Mouse (Mus musculus): ENCODE data around the gene Castor2. TPM values are rescaled to one million over a fixed set of nuclear protein-coding genes. Genes with fewer than 3 reads are reported as not detected.

Castor2 gene
- polyA plus RNA-seq, 1 experiment from 2014 or later = 6.1 TPM

DNA sequence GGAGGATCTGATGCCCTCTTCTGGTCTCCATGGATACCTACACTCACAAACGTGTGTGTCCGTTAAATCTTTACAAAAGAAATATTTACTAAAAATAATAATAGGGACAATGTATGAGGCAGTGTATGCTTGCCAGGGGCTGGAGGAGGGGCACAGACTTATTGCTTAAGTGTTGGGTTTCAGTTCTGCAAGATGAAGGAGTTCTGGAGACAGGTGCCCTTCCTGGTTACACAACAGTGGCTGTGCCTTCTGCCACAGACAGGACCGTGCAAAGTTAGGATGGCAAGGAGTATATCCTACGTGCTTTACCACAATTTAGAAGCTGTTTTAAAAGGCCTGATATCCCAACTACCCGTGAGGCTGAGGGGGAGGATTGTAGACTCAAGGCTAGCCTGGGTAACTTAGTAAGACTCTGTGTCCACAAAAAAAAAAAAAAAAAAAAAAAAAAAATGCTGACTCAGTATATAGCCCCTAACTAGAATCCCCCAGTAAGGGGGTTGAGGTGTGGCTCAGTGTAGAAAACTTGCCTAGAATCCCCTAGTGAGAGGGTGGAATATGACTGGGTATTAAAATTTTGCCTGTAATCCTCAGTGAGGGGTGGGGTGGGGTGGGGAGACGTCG lies 16.2 kb downstream of the Castor2 start:
- no peaks in the 10 kb centered on the region for H3K9me3 ChIP-seq (ENCODE audit: control insufficient read depth, low read depth, low read length)
- 88% methylated on average over 7 of the region's 7 CpGs for WGBS

DNA sequence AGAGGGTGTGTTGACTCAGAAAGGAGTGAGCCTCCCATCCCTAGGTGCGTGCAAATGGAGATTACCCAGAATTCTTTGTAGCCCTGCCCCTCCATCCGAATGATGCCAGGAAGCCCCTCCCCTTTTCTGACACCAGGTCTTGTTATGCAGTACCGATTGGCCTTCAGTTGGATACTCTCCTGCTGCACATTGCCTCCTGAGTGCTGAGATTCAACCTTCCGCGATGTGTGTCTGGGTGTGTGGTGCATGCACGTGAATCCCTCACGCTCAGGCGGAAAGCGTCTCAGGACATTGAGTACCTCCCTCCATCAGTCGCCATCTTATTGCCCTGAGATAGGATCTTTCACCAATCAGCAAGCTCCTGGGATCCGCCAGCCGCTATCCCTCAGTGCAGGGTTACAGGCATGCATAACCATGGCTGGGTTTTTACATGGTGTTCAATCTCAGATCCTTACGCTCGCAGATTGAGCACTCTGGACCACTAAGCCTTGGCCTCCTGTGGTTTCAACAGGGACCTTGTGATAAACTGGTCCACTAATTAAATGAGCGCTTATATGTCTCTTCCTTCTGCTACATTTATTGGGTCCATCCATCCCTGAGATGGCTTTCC lies 19.4 kb downstream of the Castor2 start:
- H3K4me1 ChIP-seq (ENCODE audit: control insufficient read depth, insufficient read depth, low read length) = no peaks in the 10 kb centered on the region
- no peak overlapping the region for H3K4me3 ChIP-seq (ENCODE audit: low read depth, low read length)
- H3K27me3 ChIP-seq (ENCODE audit: control insufficient read depth, insufficient read depth, low read length) = no peaks in the 10 kb centered on the region
- WGBS = 92% methylated on average over 15 of the region's 15 CpGs
- H3K36me3 ChIP-seq (ENCODE audit: control insufficient read depth, insufficient read depth, low read length) = no peaks in the 10 kb centered on the region
- no peak overlapping the region for H3K9ac ChIP-seq (replicated peaks; ENCODE audit: low read depth, low read length)
- no peak overlapping the region for H3K4me2 ChIP-seq (replicated peaks; ENCODE audit: low read depth, low read length)
- no peak overlapping the region for H3K27ac ChIP-seq (ENCODE audit: low read length)
- ATAC-seq (ENCODE audit: insufficient number of reproducible peaks, insufficient read depth, low FRiP score, low read depth) = no peak
- H3K9me3 ChIP-seq (ENCODE audit: control insufficient read depth, low read depth, low read length) = no peaks in the 10 kb centered on the region

More for the DNA sequence above, 16.2 kb downstream of the Castor2 start:
- H3K27ac ChIP-seq (ENCODE audit: low read length) = no peak overlapping the region
- no peak overlapping the region for H3K4me3 ChIP-seq (ENCODE audit: low read depth, low read length)
- no peak overlapping the region for H3K9ac ChIP-seq (replicated peaks; ENCODE audit: low read depth, low read length)
- no peaks in the 10 kb centered on the region for H3K36me3 ChIP-seq (ENCODE audit: control insufficient read depth, insufficient read depth, low read length)
- H3K4me1 ChIP-seq (ENCODE audit: control insufficient read depth, insufficient read depth, low read length) = no peaks in the 10 kb centered on the region
- H3K4me2 ChIP-seq (replicated peaks; ENCODE audit: low read depth, low read length) = no peak overlapping the region
- H3K27me3 ChIP-seq (ENCODE audit: control insufficient read depth, insufficient read depth, low read length) = no peaks in the 10 kb centered on the region
- ATAC-seq (ENCODE audit: insufficient number of reproducible peaks, insufficient read depth, low FRiP score, low read depth) = no peak

- Histone ChIP-seq H3K9ac (replicated peaks; ENCODE audit: low read depth, low read length) (no peak overlapping the region), H3K27me3 (ENCODE audit: control insufficient read depth, insufficient read depth, low read length) (no peaks in the 10 kb centered on the region), H3K4me3 (ENCODE audit: low read depth, low read length) (no peak overlapping the region), H3K27ac (ENCODE audit: low read length) (no peak overlapping the region), H3K4me1 (ENCODE audit: control insufficient read depth, insufficient read depth, low read length) (no peaks in the 10 kb centered on the region), H3K4me2 (replicated peaks; ENCODE audit: low read depth, low read length) (no peak overlapping the region), H3K9me3 (ENCODE audit: control insufficient read depth, low read depth, low read length) (no peaks in the 10 kb centered on the region), H3K36me3 (ENCODE audit: control insufficient read depth, insufficient read depth, low read length) (no peaks in the 10 kb centered on the region)
- 42% methylated on average over 10 of the region's 10 CpGs for WGBS
- peak; percentile 73; the same call in 1 of the 2 replicates for ATAC-seq (ENCODE audit: insufficient number of reproducible peaks, insufficient read depth, low FRiP score, low read depth)
Observed at GRCm38 (mm10) chr5:134119481-134120120, 20.1 kb downstream of the Castor2 start.

GRCm38 (mm10) chr5:134120135-134120534 lies 20.6 kb downstream of the Castor2 start:
- Histone ChIP-seq H3K27me3 (ENCODE audit: control insufficient read depth, insufficient read depth, low read length) (no peaks in the 10 kb centered on the region), H3K9me3 (ENCODE audit: control insufficient read depth, low read depth, low read length) (no peaks in the 10 kb centered on the region), H3K4me3 (ENCODE audit: low read depth, low read length) (no peak overlapping the region), H3K9ac (replicated peaks; ENCODE audit: low read depth, low read length) (no peak overlapping the region), H3K27ac (ENCODE audit: low read length) (no peak overlapping the region), H3K4me2 (replicated peaks; ENCODE audit: low read depth, low read length) (no peak overlapping the region), H3K4me1 (ENCODE audit: control insufficient read depth, insufficient read depth, low read length) (no peaks in the 10 kb centered on the region), H3K36me3 (ENCODE audit: control insufficient read depth, insufficient read depth, low read length) (no peaks in the 10 kb centered on the region)
- ATAC-seq (ENCODE audit: insufficient number of reproducible peaks, insufficient read depth, low FRiP score, low read depth) = no peak
- 81% methylated on average over 3 of the region's 3 CpGs for WGBS

GRCm38 (mm10) chr5:134121138-134121892 lies 21.8 kb downstream of the Castor2 start:
- H3K4me1 ChIP-seq (ENCODE audit: control insufficient read depth, insufficient read depth, low read length) = no peaks in the 10 kb centered on the region
- no peak overlapping the region for H3K9ac ChIP-seq (replicated peaks; ENCODE audit: low read depth, low read length)
- H3K27me3 ChIP-seq (ENCODE audit: control insufficient read depth, insufficient read depth, low read length) = no peaks in the 10 kb centered on the region
- no peak for ATAC-seq (ENCODE audit: insufficient number of reproducible peaks, insufficient read depth, low FRiP score, low read depth)
- WGBS = 66% methylated on average over 8 of the region's 9 CpGs
- H3K9me3 ChIP-seq (ENCODE audit: control insufficient read depth, low read depth, low read length) = no peaks in the 10 kb centered on the region
- H3K36me3 ChIP-seq (ENCODE audit: control insufficient read depth, insufficient read depth, low read length) = no peaks in the 10 kb centered on the region
- H3K27ac ChIP-seq (ENCODE audit: low read length) = no peak overlapping the region
- H3K4me2 ChIP-seq (replicated peaks; ENCODE audit: low read depth, low read length) = no peak overlapping the region
- no peak overlapping the region for H3K4me3 ChIP-seq (ENCODE audit: low read depth, low read length)

DNA sequence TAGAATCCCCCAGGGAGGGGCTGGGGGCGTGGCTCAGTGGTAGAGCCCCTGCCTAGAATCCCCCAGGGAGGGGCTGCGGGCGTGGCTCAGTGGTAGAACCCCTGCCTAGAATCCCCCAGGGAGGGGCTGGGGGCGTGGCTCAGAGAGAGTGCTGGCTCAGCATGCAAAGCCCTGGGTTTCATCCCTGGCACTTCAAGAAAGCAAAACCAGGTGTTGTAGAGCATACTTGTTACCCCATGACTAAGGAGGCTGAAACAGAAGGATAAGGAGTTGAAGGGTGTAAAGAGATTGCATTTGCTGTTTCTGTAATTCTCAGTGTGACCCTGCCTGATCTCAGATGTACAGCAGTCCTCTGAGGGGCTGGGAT lies 22.4 kb downstream of the Castor2 start:
- Histone ChIP-seq H3K4me2 (replicated peaks; ENCODE audit: low read depth, low read length) (no peak overlapping the region), H3K27ac (ENCODE audit: low read length) (no peak overlapping the region), H3K4me3 (ENCODE audit: low read depth, low read length) (no peak overlapping the region), H3K9me3 (ENCODE audit: control insufficient read depth, low read depth, low read length) (no peaks in the 10 kb centered on the region; the same call in 1 of the 2 replicates), H3K36me3 (ENCODE audit: control insufficient read depth, insufficient read depth, low read length) (peaks cover 3% of the 10 kb centered on the region; the same call in 1 of the 2 replicates), H3K4me1 (ENCODE audit: control insufficient read depth, insufficient read depth, low read length) (no peaks in the 10 kb centered on the region), H3K27me3 (ENCODE audit: control insufficient read depth, insufficient read depth, low read length) (no peaks in the 10 kb centered on the region), H3K9ac (replicated peaks; ENCODE audit: low read depth, low read length) (no peak overlapping the region)
- ATAC-seq (ENCODE audit: insufficient number of reproducible peaks, insufficient read depth, low FRiP score, low read depth) = no peak
- 67% methylated on average over 4 of the region's 4 CpGs for WGBS

- ATAC-seq (ENCODE audit: insufficient number of reproducible peaks, insufficient read depth, low FRiP score, low read depth) = no peak
- H3K4me3 ChIP-seq (ENCODE audit: low read depth, low read length) = no peak overlapping the region
- no peak overlapping the region for H3K4me2 ChIP-seq (replicated peaks; ENCODE audit: low read depth, low read length)
- peaks cover 4% of the 10 kb centered on the region; the same call in 1 of the 2 replicates for H3K36me3 ChIP-seq (ENCODE audit: control insufficient read depth, insufficient read depth, low read length)
- no peaks in the 10 kb centered on the region for H3K27me3 ChIP-seq (ENCODE audit: control insufficient read depth, insufficient read depth, low read length)
- H3K4me1 ChIP-seq (ENCODE audit: control insufficient read depth, insufficient read depth, low read length) = no peaks in the 10 kb centered on the region
- no peaks in the 10 kb centered on the region; the same call in 1 of the 2 replicates for H3K9me3 ChIP-seq (ENCODE audit: control insufficient read depth, low read depth, low read length)
- H3K27ac ChIP-seq (ENCODE audit: low read length) = no peak overlapping the region
- 74% methylated on average over 6 of the region's 6 CpGs for WGBS
- H3K9ac ChIP-seq (replicated peaks; ENCODE audit: low read depth, low read length) = no peak overlapping the region
Observed at GRCm38 (mm10) chr5:134123846-134124245, 24.3 kb downstream of the Castor2 start.

DNA sequence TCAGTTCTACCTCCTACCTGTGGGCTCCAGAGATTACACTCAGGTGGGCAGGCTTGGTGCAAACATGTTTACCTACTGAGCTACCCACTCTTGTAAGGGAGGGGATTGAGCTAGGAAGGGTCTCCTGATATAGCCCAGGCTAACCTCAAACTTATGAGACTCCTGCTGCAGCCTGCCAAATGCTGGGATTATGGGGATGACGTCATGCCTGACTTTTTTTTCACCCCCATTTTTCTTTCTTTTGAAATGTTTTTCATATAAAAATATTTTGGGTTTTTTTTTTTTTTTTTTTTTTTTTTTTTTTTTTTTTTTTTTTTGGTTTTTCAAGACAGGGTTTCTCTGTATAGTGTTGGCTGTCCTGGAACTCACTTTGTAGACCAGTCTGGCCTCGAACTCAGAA lies 26.7 kb downstream of the Castor2 start:
- no peak for ATAC-seq (ENCODE audit: insufficient number of reproducible peaks, insufficient read depth, low FRiP score, low read depth)
- Histone ChIP-seq H3K4me3 (ENCODE audit: low read depth, low read length) (no peak overlapping the region), H3K4me1 (ENCODE audit: control insufficient read depth, insufficient read depth, low read length) (no peaks in the 10 kb centered on the region), H3K9me3 (ENCODE audit: control insufficient read depth, low read depth, low read length) (no peaks in the 10 kb centered on the region; the same call in 1 of the 2 replicates), H3K27me3 (ENCODE audit: control insufficient read depth, insufficient read depth, low read length) (no peaks in the 10 kb centered on the region), H3K27ac (ENCODE audit: low read length) (no peak overlapping the region), H3K4me2 (replicated peaks; ENCODE audit: low read depth, low read length) (no peak overlapping the region), H3K9ac (replicated peaks; ENCODE audit: low read depth, low read length) (no peak overlapping the region), H3K36me3 (ENCODE audit: control insufficient read depth, insufficient read depth, low read length) (peaks cover 4% of the 10 kb centered on the region; the same call in 1 of the 2 replicates)
- 80% methylated on average over 2 of the region's 2 CpGs for WGBS

Data from stomach, embryonic 14.5 days (tissue).